Mouse (Mus musculus) layer of hippocampus, adult 2 months (tissue): ENCODE measurements at regions not wholly inside any gene's neighbourhood (a gene's known extent, or its start where the extent isn't known, plus 50 kb on each side); places are given as distances from the start of the nearest gene placed in this dataset.
"Not testable (repeated sequence)": the region's sequence is repeated elsewhere in the genome, so short reads cannot be mapped to it uniquely, and the experiment has no call there.

Experiments
- DNase-seq, 2 experiments: peaks; one replicate each; pipeline ENCODE4 v3.0.0; 2022; ENCODE audit warnings: low spot score in 2 of 2
- H3K27ac ChIP-seq: fragments of 200-600 bp; 2 replicates; pipeline ENCODE4 v1.8.1; 2022
- H3K4me3 ChIP-seq: fragments of 200-600 bp; 2 replicates; pipeline ENCODE4 v1.8.1; 2022; ENCODE audit warnings: mild to moderate bottlenecking
- CTCF ChIP-seq: fragments of 200-600 bp; conservative IDR thresholded peaks from 2 replicates; pipeline ENCODE4 v1.8.1; 2022; ENCODE audit warnings: antibody characterized with exemption, mild to moderate bottlenecking, moderate library complexity

DNA sequence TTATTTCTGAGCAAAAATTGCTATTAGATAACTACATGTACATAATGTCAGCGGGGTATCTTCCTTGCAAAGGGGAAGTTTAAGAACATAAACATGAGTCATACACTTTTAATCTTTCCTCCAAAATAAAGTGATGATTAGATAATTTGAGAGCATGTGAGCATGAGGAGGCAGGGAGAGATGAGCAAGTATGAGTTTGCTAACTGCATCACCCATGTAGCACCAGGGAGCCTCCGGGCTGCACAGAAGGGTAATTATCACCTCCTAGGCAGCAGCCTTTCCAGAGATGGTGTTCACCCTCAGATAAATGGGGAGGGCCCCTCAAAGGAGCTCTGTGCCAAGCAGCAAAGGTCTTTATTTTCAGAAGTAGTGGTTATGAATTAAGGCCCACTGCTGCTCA, 568.1 kb upstream of the G6pd2 start:
- Histone ChIP-seq H3K27ac (no peak overlapping the region), H3K4me3 (no peak overlapping the region)
- no peak for TF ChIP-seq CTCF
- no peak for DNase-seq

DNA sequence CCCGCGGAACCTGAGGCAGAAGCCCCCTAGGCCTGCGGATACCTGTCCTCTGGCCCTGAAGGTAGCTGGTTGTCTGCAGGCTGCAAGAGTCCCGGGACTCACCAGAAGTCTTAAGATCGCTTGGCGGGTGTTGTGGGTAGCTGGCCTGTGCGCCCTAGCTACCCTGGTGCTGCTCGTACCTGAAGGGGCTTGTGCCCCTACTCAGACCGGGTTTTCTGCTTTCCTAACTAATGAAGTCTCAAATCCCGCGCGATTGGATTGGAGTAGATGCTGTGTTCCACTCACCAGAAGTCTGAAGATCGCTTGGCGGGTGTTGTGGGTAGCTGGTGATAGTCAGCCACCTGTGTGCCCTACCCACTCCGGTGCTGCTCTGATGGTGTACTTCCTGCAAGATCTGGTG, 520.1 kb upstream of the G6pd2 start:
- H3K27ac ChIP-seq, H3K4me3 ChIP-seq, DNase-seq: not testable (repeated sequence)

DNA sequence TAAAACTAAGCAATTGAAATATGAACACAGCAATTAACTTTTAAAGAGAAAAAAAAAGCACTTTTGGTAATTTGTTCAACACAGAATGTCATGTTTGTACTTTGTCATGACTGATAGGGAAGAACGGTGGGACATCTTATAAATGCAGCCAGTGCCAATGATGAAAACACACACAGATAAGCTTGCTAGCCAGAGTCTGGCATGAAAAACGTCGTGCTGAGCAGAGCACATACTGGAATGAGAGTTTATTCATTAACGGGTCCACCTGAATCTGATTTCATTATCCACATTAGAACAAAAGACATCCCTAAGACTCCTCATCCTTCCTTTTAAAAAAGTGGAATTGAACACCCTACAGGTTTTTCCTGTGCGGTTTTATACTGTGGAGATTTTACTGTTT, 493.7 kb upstream of the G6pd2 start:
- TF ChIP-seq CTCF, result no peak
- no peak for DNase-seq
- H3K27ac ChIP-seq, result no peak overlapping the region
- no peak overlapping the region for H3K4me3 ChIP-seq

DNA sequence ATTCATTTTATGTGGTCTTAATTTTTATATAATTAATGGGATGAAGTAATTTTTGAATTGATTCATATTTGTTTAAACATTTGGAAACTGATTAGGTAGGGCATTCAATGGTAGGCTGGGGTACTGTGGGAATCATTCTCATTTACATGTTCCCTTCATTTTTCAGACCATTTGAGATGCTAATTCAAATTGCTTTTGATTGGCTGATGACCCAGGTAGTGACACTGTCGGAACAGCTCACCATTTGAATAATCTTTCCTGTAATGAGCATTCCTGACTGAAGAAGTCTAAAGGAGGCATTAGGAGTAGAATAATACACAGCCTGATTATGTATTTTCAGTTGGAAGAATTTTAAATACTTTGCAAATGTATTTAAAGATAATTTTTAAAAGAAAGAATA, 457.2 kb upstream of the G6pd2 start:
- Histone ChIP-seq H3K4me3 (no peak overlapping the region), H3K27ac (no peak overlapping the region)
- TF ChIP-seq CTCF, result no peak
- DNase-seq, result no peak

DNA sequence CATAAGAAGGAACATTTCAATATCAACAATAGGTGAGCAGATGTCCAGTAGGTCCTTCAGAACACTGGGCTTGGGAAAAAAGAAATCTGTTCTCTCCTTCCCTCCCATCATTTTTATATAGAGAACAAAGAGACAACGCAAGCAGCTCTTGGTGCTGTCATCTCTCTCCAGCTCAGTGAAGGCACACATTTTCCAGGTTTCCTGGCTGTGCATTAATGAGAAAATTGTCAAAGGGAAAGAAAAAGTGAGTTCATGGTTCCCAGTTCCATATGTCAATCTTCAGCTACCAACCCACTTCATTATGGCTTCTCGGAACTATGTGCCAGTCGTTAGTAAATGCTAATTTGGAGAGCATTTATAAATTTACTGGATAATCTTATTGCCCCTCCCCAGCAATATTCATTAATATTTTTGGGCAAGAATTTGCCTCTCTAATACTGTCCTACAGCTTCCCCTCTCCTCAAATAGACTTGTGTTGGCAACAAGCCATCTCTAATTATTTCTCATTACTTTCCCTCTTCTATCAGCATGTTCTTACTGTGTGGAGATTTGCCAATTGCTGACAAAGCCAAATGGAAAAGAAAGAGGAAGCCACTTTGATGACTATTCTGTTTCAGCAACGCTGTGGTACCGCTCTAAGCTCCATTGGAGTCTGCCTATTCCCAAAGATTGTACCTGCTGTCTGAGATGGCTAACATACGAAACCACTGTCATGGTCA, 453.2 kb upstream of the G6pd2 start:
- Histone ChIP-seq H3K4me3 (no peak overlapping the region), H3K27ac (no peak overlapping the region)
- no peak for TF ChIP-seq CTCF
- peak; percentile 8 to 10 for DNase-seq

DNA sequence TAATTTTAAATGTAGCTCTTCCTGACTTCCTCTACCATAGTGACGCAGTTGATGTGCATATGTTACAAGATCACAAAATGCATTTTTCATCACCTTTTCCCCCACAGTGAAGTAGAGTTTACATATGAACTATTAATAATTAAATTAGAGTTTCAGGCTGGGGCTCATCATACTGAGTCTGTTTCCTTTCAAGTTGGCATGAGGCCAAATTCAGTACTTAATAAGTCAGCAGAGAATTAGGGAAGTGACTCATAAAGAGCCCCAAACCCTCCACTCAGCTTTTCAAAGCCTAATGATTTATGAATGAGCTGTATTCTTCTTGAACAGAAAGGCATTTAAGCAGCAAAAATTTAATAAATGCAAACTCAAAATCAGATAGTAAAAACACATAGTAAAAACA, 435.7 kb upstream of the G6pd2 start:
- Histone ChIP-seq H3K4me3 (no peak overlapping the region), H3K27ac (no peak overlapping the region)
- no peak for TF ChIP-seq CTCF
- DNase-seq, result no peak

DNA sequence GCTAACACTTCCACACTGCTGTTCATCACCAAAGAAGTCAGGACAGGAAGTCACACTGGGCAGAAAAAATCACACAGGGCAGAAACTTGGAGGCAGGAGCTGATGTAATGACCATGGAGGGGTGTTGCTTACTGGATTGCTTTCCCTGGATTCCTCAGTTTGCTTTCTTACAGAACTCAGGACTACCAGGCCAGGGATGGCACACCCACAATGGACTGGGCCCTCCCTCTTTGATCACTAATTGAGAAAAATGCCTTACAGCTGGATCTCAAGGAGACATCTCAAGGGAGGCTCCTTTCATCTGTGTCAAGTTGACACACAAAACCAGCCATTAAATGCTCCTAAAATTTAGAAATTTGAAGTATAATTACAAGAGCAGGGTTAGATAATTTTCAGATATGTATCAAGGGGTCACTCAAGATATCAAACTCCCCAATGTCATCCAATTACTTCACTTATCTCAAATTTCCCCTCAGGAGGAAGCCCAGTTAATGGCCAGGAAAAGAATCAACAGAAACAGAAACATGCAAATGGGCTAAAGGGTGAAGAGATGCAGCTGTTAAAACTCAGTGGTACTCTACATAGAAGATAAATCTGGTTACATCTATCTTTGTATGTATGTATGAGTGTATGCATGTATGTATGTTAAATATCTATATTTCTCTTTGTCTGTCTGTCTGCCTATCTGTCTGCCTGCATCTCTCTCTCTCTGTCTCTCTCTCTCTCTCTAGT, 413.5 kb upstream of the G6pd2 start:
- no peak for TF ChIP-seq CTCF
- DNase-seq, result no peak
- no peak overlapping the region for H3K27ac ChIP-seq
- H3K4me3 ChIP-seq, result no peak overlapping the region
